Mouse (Mus musculus) embryonic facial prominence, embryonic 12.5 days (tissue): Measurements from ENCODE around the gene Coq10a. TPM values are rescaled to one million over a fixed set of nuclear protein-coding genes. Genes with fewer than 3 reads are reported as not detected.

ENCODE experiments used
- ATAC-seq: fragments of 200-750 bp; cut with Nextera tagmentation; 2 replicates; pipeline ENCODE4 v1.8.0; 2017; ENCODE audit not compliant: insufficient number of reproducible peaks, insufficient read depth, low FRiP score, low TSS enrichment
- H3K27ac ChIP-seq: fragments of 300-500 bp; sonication (generic); 2 replicates; pipeline ENCODE4 v1.5.1; 2016; ENCODE audit warnings: mild to moderate bottlenecking
- H3K27me3 ChIP-seq: fragments of 300-500 bp; sonication (generic); 2 replicates; pipeline ENCODE4 v1.6.1; 2016; ENCODE audit warnings: mild to moderate bottlenecking, moderate library complexity
- H3K36me3 ChIP-seq: fragments of 300-500 bp; sonication (generic); 2 replicates; pipeline ENCODE4 v1.6.1; 2016; ENCODE audit warnings: mild to moderate bottlenecking
- H3K4me1 ChIP-seq: fragments of 300-500 bp; sonication (generic); 2 replicates; pipeline ENCODE4 v1.6.1; 2016
- H3K4me2 ChIP-seq: fragments of 300-500 bp; sonication (generic); replicated peaks from 2 replicates; pipeline ENCODE4 v1.6.1; 2016; ENCODE audit warnings: mild to moderate bottlenecking, moderate library complexity
- H3K4me3 ChIP-seq: fragments of 300-500 bp; sonication (generic); 2 replicates; pipeline ENCODE4 v1.5.1; 2016; ENCODE audit warnings: mild to moderate bottlenecking
- H3K9ac ChIP-seq: fragments of 300-500 bp; sonication (generic); 2 replicates; pipeline ENCODE4 v1.6.1; 2016; ENCODE audit warnings: mild to moderate bottlenecking, moderate library complexity
- H3K9me3 ChIP-seq: fragments of 300-500 bp; sonication (generic); 2 replicates; pipeline ENCODE4 v1.6.1; 2016; ENCODE audit warnings: mild to moderate bottlenecking, moderate library complexity
- WGBS: fragments of 180-500 bp; shearing (Covaris S2); methylation state at CpG from one replicate; pipeline ENCODE4 v1.1.7; 2016; 5-methylcytosine and 5-hydroxymethylcytosine counted together
- polyA plus RNA-seq: library from polyadenylated mRNA; unstranded; fragments of >200 nt; fragmentation: Nextera tagmentation; extraction: Ambion mirVana; gene quantifications from 2 replicates; pipeline ENCODE4 v1.2.1, GENCODE M21; 2016

Coq10a gene
- 15.0 and 17.9 TPM in 2 replicates for polyA plus RNA-seq

- H3K27me3 ChIP-seq: no peaks in the 10 kb centered on the region
- WGBS: under 1% methylated on average over 87 of the region's 87 CpGs
- peak; percentile 91 for ATAC-seq
These were observed at the start of gene Coq10a for GRCm38 (mm10) chr10:128368402-128369217. Coq10a (minus strand) TSS chr10:128368997.

GRCm38 (mm10) chr10:128414848-128415247 is 46.1 kb upstream of the Coq10a start:
- 91% methylated on average over 5 of the region's 5 CpGs for WGBS
- Histone ChIP-seq H3K36me3 (peaks cover 50% of the 10 kb centered on the region), H3K27ac (no peak overlapping the region), H3K4me2 (no peak overlapping the region), H3K9me3 (no peaks in the 10 kb centered on the region), H3K27me3 (no peaks in the 10 kb centered on the region), H3K4me1 (peaks cover 23% of the 10 kb centered on the region), H3K4me3 (no peak overlapping the region), H3K9ac (no peak overlapping the region)
- ATAC-seq: no peak

More at GRCm38 (mm10) chr10:128368402-128369217, at the start of gene Coq10a:
- Histone ChIP-seq H3K4me2 (peak within 1 kb of the TSS; percentile 91), H3K4me1 (peaks cover 8% of the 10 kb centered on the region), H3K36me3 (peaks cover 16% of the 10 kb centered on the region; the same call in 1 of the 2 replicates), H3K4me3 (peak within 1 kb of the TSS; percentile 73), H3K27ac (peak within 1 kb of the TSS; percentile 94), H3K9ac (peak within 1 kb of the TSS; percentile 75), H3K9me3 (no peaks in the 10 kb centered on the region)

DNA sequence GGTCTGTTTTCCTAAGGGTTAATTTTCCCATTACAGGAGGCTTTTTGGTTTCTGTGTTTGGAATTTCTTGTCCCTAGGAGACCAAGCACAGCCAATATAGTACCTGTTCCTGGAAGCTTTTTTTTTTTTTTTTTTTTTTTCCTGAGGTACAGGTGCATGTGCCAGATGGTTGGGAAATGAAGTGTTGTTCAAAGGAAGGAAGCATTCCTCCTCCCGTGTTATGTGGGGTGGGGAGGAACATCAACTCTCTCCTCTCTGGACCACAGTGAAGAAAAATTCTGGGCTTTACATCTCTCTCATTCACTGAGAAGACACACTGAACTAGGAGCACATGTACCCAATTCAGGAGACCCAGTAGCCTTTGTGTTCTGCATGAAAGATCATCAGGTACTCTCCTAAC is 44.3 kb upstream of the Coq10a start:
- peak overlapping the region; percentile 87; the same call in 1 of the 2 replicates for H3K9ac ChIP-seq
- WGBS: 63% methylated on average over 1 of the region's 1 CpGs
- H3K9me3 ChIP-seq: no peaks in the 10 kb centered on the region
- no peaks in the 10 kb centered on the region for H3K27me3 ChIP-seq
- peaks cover 35% of the 10 kb centered on the region for H3K36me3 ChIP-seq
- no peak overlapping the region for H3K4me3 ChIP-seq
- no peak overlapping the region for H3K27ac ChIP-seq
- ATAC-seq: no peak
- H3K4me1 ChIP-seq: peaks cover 29% of the 10 kb centered on the region
- peak overlapping the region; percentile 84; the same call in 1 of the 2 replicates for H3K4me2 ChIP-seq

DNA sequence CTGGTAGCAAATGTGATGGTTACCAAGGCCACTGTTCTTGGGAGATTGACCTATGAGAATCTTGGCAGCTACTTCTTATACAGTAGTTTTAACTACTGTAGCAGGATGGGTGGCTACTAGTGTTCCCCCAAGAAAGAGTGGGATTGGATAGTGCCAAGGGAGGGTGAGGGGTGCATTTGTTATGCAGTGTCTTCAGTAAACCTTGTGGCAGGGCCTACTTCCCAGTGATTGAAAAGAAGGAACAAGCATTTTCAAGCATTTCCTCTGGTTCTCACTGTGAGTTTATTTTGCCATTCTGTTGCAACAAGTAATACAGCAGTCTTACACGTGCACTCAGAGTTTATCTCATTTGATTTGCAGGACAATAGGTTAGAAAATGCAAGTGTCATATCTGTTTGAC is 43.8 kb upstream of the Coq10a start:
- Histone ChIP-seq H3K4me1 (peaks cover 29% of the 10 kb centered on the region), H3K9ac (peak overlapping the region; percentile 87), H3K27me3 (no peaks in the 10 kb centered on the region), H3K4me2 (peak overlapping the region; percentile 84), H3K9me3 (no peaks in the 10 kb centered on the region), H3K4me3 (peak overlapping the region; percentile 93), H3K36me3 (peaks cover 29% of the 10 kb centered on the region), H3K27ac (peak overlapping the region; percentile 95)
- WGBS: 64% methylated on average over 1 of the region's 1 CpGs
- no peak for ATAC-seq

- H3K36me3 ChIP-seq: peaks cover 24% of the 10 kb centered on the region
- peak overlapping the region; percentile 93 for H3K4me3 ChIP-seq
- H3K27me3 ChIP-seq: no peaks in the 10 kb centered on the region
- no peak for ATAC-seq
- peaks cover 29% of the 10 kb centered on the region for H3K4me1 ChIP-seq
- H3K27ac ChIP-seq: peak overlapping the region; percentile 95
- WGBS: 0% methylated on average over 14 of the region's 14 CpGs
- H3K4me2 ChIP-seq: peak overlapping the region; percentile 84
- no peaks in the 10 kb centered on the region for H3K9me3 ChIP-seq
- H3K9ac ChIP-seq: peak overlapping the region; percentile 87
These were observed 43.2 kb upstream of the Coq10a start for GRCm38 (mm10) chr10:128412055-128412381.

DNA sequence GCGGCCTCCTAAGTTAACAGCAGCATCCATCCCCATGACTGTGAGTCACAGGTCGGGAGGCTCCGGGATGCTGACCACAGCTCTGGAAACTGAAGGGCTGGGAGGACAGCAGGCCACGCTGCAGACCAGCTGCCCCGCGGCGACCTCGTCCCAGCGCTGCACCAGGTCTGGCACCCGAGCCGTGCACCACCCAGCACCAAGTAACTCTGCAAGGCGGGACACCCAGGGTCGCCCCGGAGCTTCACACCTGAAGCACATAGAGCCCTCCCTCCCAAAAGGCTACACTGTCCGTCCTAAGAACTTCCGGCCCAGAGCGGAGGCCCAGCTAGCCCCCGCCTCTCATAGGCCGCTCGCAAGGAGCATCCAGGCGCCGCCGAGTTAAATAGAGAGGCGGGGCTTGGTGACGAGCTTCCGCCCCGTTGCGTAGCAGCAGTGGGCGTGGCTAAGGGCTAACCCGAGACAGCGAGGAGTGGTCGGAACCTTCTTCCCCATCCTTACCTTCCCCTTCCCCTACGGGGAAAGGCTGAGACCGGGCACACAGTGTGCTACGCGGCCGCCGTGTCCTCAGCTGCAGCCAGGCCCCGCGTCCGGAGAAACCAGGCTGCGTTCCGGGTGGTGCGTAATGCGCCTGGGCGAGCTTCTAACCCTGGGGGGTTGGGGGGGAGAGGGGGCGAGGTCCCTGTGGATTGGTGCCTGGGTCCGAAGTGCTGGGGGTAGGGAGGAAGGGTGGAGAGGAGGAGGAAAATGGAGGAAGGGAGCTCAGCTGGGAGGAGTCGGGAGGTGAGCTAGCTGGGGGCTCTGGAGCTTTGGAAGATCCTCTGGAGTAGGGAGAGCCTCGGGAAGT is 42.6 kb upstream of the Coq10a start, which contains the start of the genes Nabp2 and Rnf41:
TSS of gene Nabp2 (minus strand) at position 282 of the 844 bp plus-strand sequence.
TSS of gene Rnf41 (plus strand) at position 447 of the 844 bp plus-strand sequence.
- peak; percentile 92 for ATAC-seq
- Histone ChIP-seq H3K9me3 (no peaks in the 10 kb centered on the region), H3K4me2 (peak within 1 kb of the TSS; percentile 84), H3K4me3 (peak within 1 kb of the TSS; percentile 93), H3K27me3 (no peaks in the 10 kb centered on the region), H3K36me3 (peaks cover 19% of the 10 kb centered on the region), H3K9ac (peak within 1 kb of the TSS; percentile 87), H3K4me1 (peaks cover 29% of the 10 kb centered on the region), H3K27ac (peak within 1 kb of the TSS; percentile 95)
- 0% methylated on average over 50 of the region's 50 CpGs for WGBS

DNA sequence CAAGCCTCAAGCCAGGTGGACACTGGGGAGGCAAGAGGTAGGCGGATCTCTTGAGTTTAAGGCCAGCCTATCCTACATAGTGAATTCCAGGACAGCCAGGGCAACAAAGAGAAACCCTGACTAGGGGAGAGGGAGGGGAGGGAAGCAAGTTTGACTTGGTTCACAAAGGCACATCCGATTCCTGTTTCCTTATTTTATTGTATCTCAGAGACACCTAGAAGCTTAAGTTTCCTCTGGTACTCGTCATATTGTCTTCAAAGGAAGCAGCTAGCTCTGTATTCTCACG is 41.7 kb upstream of the Coq10a start:
- Histone ChIP-seq H3K27ac (peak overlapping the region; percentile 80), H3K9ac (peak overlapping the region; percentile 87; the same call in 1 of the 2 replicates)

DNA sequence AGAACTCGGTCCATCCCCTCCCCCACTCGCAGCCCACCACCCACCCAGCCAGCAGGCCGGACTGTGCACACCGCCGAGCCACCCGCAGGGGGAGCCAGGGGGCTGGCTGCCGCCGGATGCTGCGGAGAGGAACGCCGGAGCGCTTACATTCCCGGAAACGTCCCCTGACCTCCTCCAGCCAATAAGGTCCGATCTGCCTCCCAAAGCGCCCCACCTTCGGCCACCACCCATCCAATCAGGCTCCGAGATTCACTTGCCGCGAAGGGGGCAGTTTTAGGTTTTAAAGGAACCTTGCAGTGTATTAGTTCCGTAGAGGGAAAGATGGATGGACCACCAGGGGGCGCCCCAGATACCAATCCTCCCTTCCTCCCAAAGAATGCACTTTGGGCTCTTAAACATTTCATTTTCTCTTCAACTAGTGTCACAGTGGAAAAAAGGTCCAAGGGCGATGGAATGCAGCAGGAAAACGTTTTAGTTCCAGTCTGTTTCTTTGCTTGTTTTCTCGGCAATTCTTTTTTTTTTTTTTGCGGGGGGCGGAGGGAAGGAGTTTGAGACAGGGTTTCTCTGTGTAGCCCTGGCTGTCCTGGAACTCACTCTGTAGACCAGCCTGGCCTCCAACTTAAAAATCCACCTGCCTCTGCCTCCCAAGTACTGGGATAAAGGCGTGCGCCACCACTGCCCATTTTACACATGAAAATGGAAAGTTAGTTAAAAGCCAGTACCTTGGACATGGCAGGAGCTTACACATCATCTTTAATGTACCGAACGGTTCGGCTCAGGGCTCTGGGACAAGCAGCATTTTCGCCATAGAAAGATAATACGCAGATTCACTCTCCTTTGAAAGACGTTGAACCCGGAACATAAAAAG is 41.1 kb upstream of the Coq10a start:
- peak; percentile 86 for ATAC-seq
- Histone ChIP-seq H3K36me3 (peaks cover 15% of the 10 kb centered on the region), H3K4me1 (peaks cover 29% of the 10 kb centered on the region), H3K9ac (peak overlapping the region; percentile 87), H3K4me3 (peak overlapping the region; percentile 93), H3K27me3 (no peaks in the 10 kb centered on the region), H3K27ac (peak overlapping the region; percentile 80), H3K9me3 (no peaks in the 10 kb centered on the region), H3K4me2 (peak overlapping the region; percentile 84)
- WGBS: 6% methylated on average over 36 of the region's 36 CpGs

More for the DNA sequence above, 41.7 kb upstream of the Coq10a start:
- Histone ChIP-seq H3K36me3 (peaks cover 20% of the 10 kb centered on the region), H3K27me3 (no peaks in the 10 kb centered on the region), H3K4me3 (peak overlapping the region; percentile 93), H3K4me1 (peaks cover 29% of the 10 kb centered on the region), H3K9me3 (no peaks in the 10 kb centered on the region), H3K4me2 (peak overlapping the region; percentile 84)
- 23% methylated on average over 4 of the region's 4 CpGs for WGBS
- no peak for ATAC-seq

DNA sequence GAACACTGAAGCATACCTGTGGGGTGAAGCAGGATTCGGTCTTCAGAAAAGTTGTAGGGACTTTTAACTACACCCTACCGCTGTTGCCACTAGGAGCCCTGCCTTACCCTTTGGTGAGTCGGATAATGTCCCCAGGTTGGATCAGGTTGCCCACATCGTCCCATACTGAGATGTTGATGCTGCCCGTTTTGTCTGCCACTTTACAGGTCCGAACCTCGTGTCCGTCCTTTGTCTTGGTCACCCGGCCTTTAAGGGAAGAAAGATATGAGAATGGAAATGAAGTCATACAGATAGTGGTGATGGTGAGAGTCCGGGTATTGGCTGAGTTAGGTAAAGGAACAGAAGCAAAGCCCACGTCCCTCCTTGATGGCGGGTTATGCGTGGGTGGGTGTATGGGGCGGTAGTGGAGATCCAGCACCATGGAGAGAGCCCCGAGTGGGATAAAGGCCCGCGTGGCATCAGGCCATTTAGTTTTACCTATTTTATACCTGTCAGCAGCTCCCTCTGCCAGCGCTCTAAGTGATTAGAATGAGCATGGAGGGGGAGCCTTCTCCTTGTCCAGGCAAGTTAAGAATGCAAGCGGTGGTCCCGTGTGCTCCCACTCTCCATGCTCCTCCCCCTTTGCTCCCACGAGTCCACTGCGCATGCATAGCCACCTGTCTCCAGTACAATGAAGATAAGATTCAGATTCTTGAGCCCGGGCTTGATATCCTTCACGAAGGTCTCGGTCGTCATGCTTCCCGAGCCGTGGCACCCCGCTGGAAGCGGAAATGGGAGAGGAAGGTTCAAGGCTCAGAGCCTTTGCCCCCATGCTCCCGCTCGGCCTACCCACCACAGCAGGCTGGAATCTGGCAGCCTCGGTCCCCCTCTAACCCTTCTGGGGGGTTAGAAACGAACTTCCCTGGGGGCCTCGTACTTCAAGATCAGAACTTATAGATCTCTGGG is 40.1 kb upstream of the Coq10a start:
- Histone ChIP-seq H3K9ac (peak overlapping the region; percentile 75), H3K27me3 (no peaks in the 10 kb centered on the region), H3K27ac (peak overlapping the region; percentile 79), H3K9me3 (no peaks in the 10 kb centered on the region), H3K4me1 (peaks cover 29% of the 10 kb centered on the region), H3K4me2 (peak overlapping the region; percentile 82), H3K36me3 (peaks cover 9% of the 10 kb centered on the region), H3K4me3 (peak overlapping the region; percentile 93)
- WGBS: 19% methylated on average over 35 of the region's 35 CpGs
- no peak; the same call in 1 of the 2 replicates for ATAC-seq

GRCm38 (mm10) chr10:128403931-128404330 is 35.1 kb upstream of the Coq10a start:
- H3K36me3 ChIP-seq: peaks cover 8% of the 10 kb centered on the region

More at GRCm38 (mm10) chr10:128403931-128404330, 35.1 kb upstream of the Coq10a start:
- Histone ChIP-seq H3K4me3 (no peak overlapping the region), H3K9me3 (no peaks in the 10 kb centered on the region), H3K4me2 (no peak overlapping the region), H3K4me1 (peaks cover 11% of the 10 kb centered on the region; the same call in 1 of the 2 replicates), H3K27me3 (0 out of 2 replicates have a peak, but pooled peaks cover 2% of the 10 kb centered on the region), H3K27ac (no peak overlapping the region), H3K9ac (no peak overlapping the region)
- no peak for ATAC-seq
- WGBS: 86% methylated on average over 7 of the region's 7 CpGs
